Mouse (Mus musculus): Measurements from ENCODE around the gene Slc6a13. TPM values are rescaled to one million over a fixed set of nuclear protein-coding genes. Genes with fewer than 3 reads are reported as not detected.

Gene Slc6a13
- polyA plus RNA-seq, 1 experiment from 2014 or later: 0.87 TPM

GRCm38 (mm10) chr6:121319099-121319498 lies 19.1 kb downstream of the Slc6a13 start:
- Histone ChIP-seq H3K27me3 (ENCODE audit: control insufficient read depth, insufficient read depth, low read length) (no peaks in the 10 kb centered on the region), H3K4me1 (ENCODE audit: control insufficient read depth, insufficient read depth, low read length) (no peaks in the 10 kb centered on the region), H3K36me3 (ENCODE audit: control insufficient read depth, insufficient read depth, low read length) (no peaks in the 10 kb centered on the region), H3K9ac (replicated peaks; ENCODE audit: low read depth, low read length) (no peak overlapping the region), H3K9me3 (ENCODE audit: control insufficient read depth, low read length) (no peaks in the 10 kb centered on the region), H3K4me3 (ENCODE audit: low read depth, low read length) (no peak overlapping the region), H3K4me2 (ENCODE audit: low read depth, low read length) (no peak overlapping the region), H3K27ac (ENCODE audit: low read depth, low read length) (no peak overlapping the region)
- WGBS: 71% methylated on average over 6 of the region's 6 CpGs
- ATAC-seq (ENCODE audit: low read depth): no peak

- Histone ChIP-seq H3K9me3 (ENCODE audit: control insufficient read depth, low read length) (no peaks in the 10 kb centered on the region), H3K27ac (ENCODE audit: low read depth, low read length) (no peak overlapping the region), H3K4me2 (ENCODE audit: low read depth, low read length) (no peak overlapping the region), H3K36me3 (ENCODE audit: control insufficient read depth, insufficient read depth, low read length) (no peaks in the 10 kb centered on the region), H3K27me3 (ENCODE audit: control insufficient read depth, insufficient read depth, low read length) (no peaks in the 10 kb centered on the region), H3K4me1 (ENCODE audit: control insufficient read depth, insufficient read depth, low read length) (no peaks in the 10 kb centered on the region), H3K4me3 (ENCODE audit: low read depth, low read length) (no peak overlapping the region), H3K9ac (replicated peaks; ENCODE audit: low read depth, low read length) (no peak overlapping the region)
- WGBS: 84% methylated on average over 9 of the region's 9 CpGs
- ATAC-seq (ENCODE audit: low read depth): no peak
Observed at GRCm38 (mm10) chr6:121322381-121323110, 22.5 kb downstream of the Slc6a13 start.

GRCm38 (mm10) chr6:121325298-121325697 lies 25.3 kb downstream of the Slc6a13 start:
- Histone ChIP-seq H3K4me3 (ENCODE audit: low read depth, low read length) (no peak overlapping the region), H3K4me1 (ENCODE audit: control insufficient read depth, insufficient read depth, low read length) (no peaks in the 10 kb centered on the region), H3K9ac (replicated peaks; ENCODE audit: low read depth, low read length) (no peak overlapping the region), H3K4me2 (ENCODE audit: low read depth, low read length) (no peak overlapping the region), H3K27me3 (ENCODE audit: control insufficient read depth, insufficient read depth, low read length) (no peaks in the 10 kb centered on the region), H3K27ac (ENCODE audit: low read depth, low read length) (no peak overlapping the region), H3K36me3 (ENCODE audit: control insufficient read depth, insufficient read depth, low read length) (no peaks in the 10 kb centered on the region), H3K9me3 (ENCODE audit: control insufficient read depth, low read length) (no peaks in the 10 kb centered on the region)
- no peak for ATAC-seq (ENCODE audit: low read depth)
- 92% methylated on average over 2 of the region's 3 CpGs for WGBS

- WGBS: 84% methylated on average over 9 of the region's 9 CpGs
- ATAC-seq (ENCODE audit: low read depth): no peak
- no peak overlapping the region for H3K4me3 ChIP-seq (ENCODE audit: low read depth, low read length)
Observed at GRCm38 (mm10) chr6:121325740-121326139, 25.7 kb downstream of the Slc6a13 start.

GRCm38 (mm10) chr6:121326486-121327069 lies 26.6 kb downstream of the Slc6a13 start:
- Histone ChIP-seq H3K27ac (ENCODE audit: low read depth, low read length) (no peak overlapping the region), H3K27me3 (ENCODE audit: control insufficient read depth, insufficient read depth, low read length) (no peaks in the 10 kb centered on the region), H3K9me3 (ENCODE audit: control insufficient read depth, low read length) (no peaks in the 10 kb centered on the region), H3K4me1 (ENCODE audit: control insufficient read depth, insufficient read depth, low read length) (no peaks in the 10 kb centered on the region), H3K36me3 (ENCODE audit: control insufficient read depth, insufficient read depth, low read length) (no peaks in the 10 kb centered on the region), H3K9ac (replicated peaks; ENCODE audit: low read depth, low read length) (no peak overlapping the region), H3K4me2 (ENCODE audit: low read depth, low read length) (no peak overlapping the region), H3K4me3 (ENCODE audit: low read depth, low read length) (no peak overlapping the region)
- WGBS: 71% methylated on average over 10 of the region's 10 CpGs
- ATAC-seq (ENCODE audit: low read depth): no peak

More at GRCm38 (mm10) chr6:121325740-121326139, 25.7 kb downstream of the Slc6a13 start:
- Histone ChIP-seq H3K36me3 (ENCODE audit: control insufficient read depth, insufficient read depth, low read length) (no peaks in the 10 kb centered on the region), H3K27me3 (ENCODE audit: control insufficient read depth, insufficient read depth, low read length) (no peaks in the 10 kb centered on the region), H3K9ac (replicated peaks; ENCODE audit: low read depth, low read length) (no peak overlapping the region), H3K4me2 (ENCODE audit: low read depth, low read length) (no peak overlapping the region), H3K4me1 (ENCODE audit: control insufficient read depth, insufficient read depth, low read length) (no peaks in the 10 kb centered on the region), H3K27ac (ENCODE audit: low read depth, low read length) (no peak overlapping the region), H3K9me3 (ENCODE audit: control insufficient read depth, low read length) (no peaks in the 10 kb centered on the region)

- H3K4me1 ChIP-seq (ENCODE audit: control insufficient read depth, insufficient read depth, low read length): no peaks in the 10 kb centered on the region
- no peak overlapping the region for H3K4me3 ChIP-seq (ENCODE audit: low read depth, low read length)
- no peak overlapping the region for H3K9ac ChIP-seq (replicated peaks; ENCODE audit: low read depth, low read length)
- ATAC-seq (ENCODE audit: low read depth): no peak; the same call in 1 of the 2 replicates
- H3K9me3 ChIP-seq (ENCODE audit: control insufficient read depth, low read length): no peaks in the 10 kb centered on the region
- H3K4me2 ChIP-seq (ENCODE audit: low read depth, low read length): no peak overlapping the region
- 52% methylated on average over 9 of the region's 9 CpGs for WGBS
- H3K36me3 ChIP-seq (ENCODE audit: control insufficient read depth, insufficient read depth, low read length): no peaks in the 10 kb centered on the region
- H3K27me3 ChIP-seq (ENCODE audit: control insufficient read depth, insufficient read depth, low read length): no peaks in the 10 kb centered on the region
- no peak overlapping the region for H3K27ac ChIP-seq (ENCODE audit: low read depth, low read length)
Observed at GRCm38 (mm10) chr6:121328417-121328884, 28.4 kb downstream of the Slc6a13 start.

- ATAC-seq (ENCODE audit: low read depth): no peak
- no peaks in the 10 kb centered on the region for H3K9me3 ChIP-seq (ENCODE audit: control insufficient read depth, low read length)
- 14% methylated on average over 10 of the region's 10 CpGs for WGBS
- no peaks in the 10 kb centered on the region for H3K36me3 ChIP-seq (ENCODE audit: control insufficient read depth, insufficient read depth, low read length)
- no peaks in the 10 kb centered on the region for H3K27me3 ChIP-seq (ENCODE audit: control insufficient read depth, insufficient read depth, low read length)
- no peak overlapping the region for H3K9ac ChIP-seq (replicated peaks; ENCODE audit: low read depth, low read length)
- H3K4me3 ChIP-seq (ENCODE audit: low read depth, low read length): no peak overlapping the region
- no peak overlapping the region for H3K27ac ChIP-seq (ENCODE audit: low read depth, low read length)
- H3K4me1 ChIP-seq (ENCODE audit: control insufficient read depth, insufficient read depth, low read length): no peaks in the 10 kb centered on the region
- no peak overlapping the region for H3K4me2 ChIP-seq (ENCODE audit: low read depth, low read length)
Observed at GRCm38 (mm10) chr6:121329848-121330508, 30.0 kb downstream of the Slc6a13 start.

GRCm38 (mm10) chr6:121335841-121336240 lies 35.8 kb downstream of the Slc6a13 start:
- ATAC-seq (ENCODE audit: low read depth): no peak
- no peaks in the 10 kb centered on the region for H3K9me3 ChIP-seq (ENCODE audit: control insufficient read depth, low read length)
- H3K4me2 ChIP-seq (ENCODE audit: low read depth, low read length): no peak overlapping the region
- WGBS: 88% methylated on average over 9 of the region's 9 CpGs
- no peak overlapping the region for H3K9ac ChIP-seq (replicated peaks; ENCODE audit: low read depth, low read length)
- no peak overlapping the region for H3K4me3 ChIP-seq (ENCODE audit: low read depth, low read length)
- H3K27ac ChIP-seq (ENCODE audit: low read depth, low read length): no peak overlapping the region
- H3K27me3 ChIP-seq (ENCODE audit: control insufficient read depth, insufficient read depth, low read length): no peaks in the 10 kb centered on the region
- no peaks in the 10 kb centered on the region for H3K4me1 ChIP-seq (ENCODE audit: control insufficient read depth, insufficient read depth, low read length)
- H3K36me3 ChIP-seq (ENCODE audit: control insufficient read depth, insufficient read depth, low read length): no peaks in the 10 kb centered on the region

- Histone ChIP-seq H3K36me3 (ENCODE audit: control insufficient read depth, insufficient read depth, low read length) (no peaks in the 10 kb centered on the region), H3K27me3 (ENCODE audit: control insufficient read depth, insufficient read depth, low read length) (no peaks in the 10 kb centered on the region), H3K27ac (ENCODE audit: low read depth, low read length) (no peak overlapping the region), H3K4me1 (ENCODE audit: control insufficient read depth, insufficient read depth, low read length) (no peaks in the 10 kb centered on the region), H3K9ac (replicated peaks; ENCODE audit: low read depth, low read length) (no peak overlapping the region), H3K4me2 (ENCODE audit: low read depth, low read length) (no peak overlapping the region), H3K9me3 (ENCODE audit: control insufficient read depth, low read length) (no peaks in the 10 kb centered on the region), H3K4me3 (ENCODE audit: low read depth, low read length) (no peak overlapping the region)
- ATAC-seq (ENCODE audit: low read depth): no peak
- 68% methylated on average over 8 of the region's 8 CpGs for WGBS
Observed at GRCm38 (mm10) chr6:121336558-121336957, 36.5 kb downstream of the Slc6a13 start.

Data from neural tube, embryonic 14.5 days (tissue).